Mouse (Mus musculus) intestine, embryonic 16.5 days (tissue): ENCODE results near the gene Gm11020. TPM values are rescaled to one million over a fixed set of nuclear protein-coding genes. Genes with fewer than 3 reads are reported as not detected.
"Not testable (repeated sequence)": the region's sequence is repeated elsewhere in the genome, so short reads cannot be mapped to it uniquely, and the experiment has no call there.

Source experiments
- ATAC-seq: fragments of 200-750 bp; cut with Nextera tagmentation; 2 replicates; pipeline ENCODE4 v1.8.0; 2017; ENCODE audit warnings: moderate TSS enrichment, moderate library complexity
- H3K27ac ChIP-seq: fragments of 300-500 bp; sonication (generic); 2 replicates; pipeline ENCODE4 v1.5.1; 2014; ENCODE audit warnings: mild to moderate bottlenecking, low read length
- H3K27me3 ChIP-seq: fragments of 300-500 bp; sonication (generic); replicated peaks from 2 replicates; pipeline ENCODE4 v1.6.1; 2014; ENCODE audit warnings: low read length, control low read depth, mixed read lengths; ENCODE audit not compliant: control insufficient read depth, insufficient read depth
- H3K36me3 ChIP-seq: fragments of 300-500 bp; sonication (generic); 2 replicates; pipeline ENCODE4 v1.6.1; 2014; ENCODE audit warnings: low read length, control low read depth; ENCODE audit not compliant: control insufficient read depth, insufficient read depth
- H3K4me1 ChIP-seq: fragments of 300-500 bp; sonication (generic); 2 replicates; pipeline ENCODE4 v1.6.1; 2014; ENCODE audit warnings: low read length, control low read depth, mixed read lengths; ENCODE audit not compliant: control insufficient read depth, insufficient read depth
- H3K4me2 ChIP-seq: fragments of 300-500 bp; sonication (generic); 2 replicates; pipeline ENCODE4 v1.6.1; 2014; ENCODE audit warnings: low read depth, low read length, control low read depth
- H3K4me3 ChIP-seq: fragments of 300-500 bp; sonication (generic); 2 replicates; pipeline ENCODE4 v1.5.1; 2014; ENCODE audit warnings: mild to moderate bottlenecking, low read length
- H3K9ac ChIP-seq: fragments of 300-500 bp; sonication (generic); 2 replicates; pipeline ENCODE4 v1.6.1; 2014; ENCODE audit warnings: low read depth, low read length
- H3K9me3 ChIP-seq: fragments of 300-500 bp; sonication (generic); 2 replicates; pipeline ENCODE4 v1.6.1; 2016; ENCODE audit warnings: low read length, control low read depth; ENCODE audit not compliant: control insufficient read depth
- WGBS: fragments of 180-500 bp; shearing (Covaris S2); extraction: QIAGEN DNeasy Blood & Tissue Kit; methylation state at CpG from one replicate; pipeline ENCODE4 v1.1.7; 2014; 5-methylcytosine and 5-hydroxymethylcytosine counted together
- polyA plus RNA-seq: library from polyadenylated mRNA; unstranded; fragments of >200 nt; fragmentation: Nextera tagmentation; extraction: Ambion mirVana; gene quantifications from 2 replicates; pipeline ENCODE4 v1.2.1, GENCODE M21; 2015

Gm11020 gene
- not detected in 2 replicates for polyA plus RNA-seq

DNA sequence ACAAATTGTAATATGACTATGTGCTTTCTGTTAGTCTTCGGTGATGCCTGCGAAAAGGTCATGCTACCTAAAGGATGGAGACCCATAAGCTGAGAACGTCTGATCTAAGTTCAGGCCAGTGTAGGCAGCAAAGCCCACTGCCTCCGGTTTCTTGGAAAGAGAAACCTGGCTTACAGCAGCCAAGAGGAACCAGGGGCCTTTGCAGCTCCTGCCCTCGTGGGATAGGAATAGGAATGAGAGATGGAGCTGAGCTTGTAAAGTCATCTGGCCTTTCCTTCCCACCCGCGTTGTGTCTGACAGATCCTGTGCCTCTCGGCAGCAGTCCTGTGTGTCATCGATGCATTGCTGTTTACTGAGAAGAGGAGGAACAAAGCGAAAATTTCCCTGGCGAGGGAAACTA, at the start of gene Gm11020:
Gene Gm11020 (plus strand): TSS at position 301 of the 400 bp plus-strand sequence.
- H3K4me1 ChIP-seq, H3K27ac ChIP-seq, ATAC-seq, H3K9ac ChIP-seq, H3K27me3 ChIP-seq, H3K4me3 ChIP-seq, H3K36me3 ChIP-seq, H3K4me2 ChIP-seq, H3K9me3 ChIP-seq: not testable (repeated sequence)
- 80% methylated on average over 9 of the region's 11 CpGs for WGBS

DNA sequence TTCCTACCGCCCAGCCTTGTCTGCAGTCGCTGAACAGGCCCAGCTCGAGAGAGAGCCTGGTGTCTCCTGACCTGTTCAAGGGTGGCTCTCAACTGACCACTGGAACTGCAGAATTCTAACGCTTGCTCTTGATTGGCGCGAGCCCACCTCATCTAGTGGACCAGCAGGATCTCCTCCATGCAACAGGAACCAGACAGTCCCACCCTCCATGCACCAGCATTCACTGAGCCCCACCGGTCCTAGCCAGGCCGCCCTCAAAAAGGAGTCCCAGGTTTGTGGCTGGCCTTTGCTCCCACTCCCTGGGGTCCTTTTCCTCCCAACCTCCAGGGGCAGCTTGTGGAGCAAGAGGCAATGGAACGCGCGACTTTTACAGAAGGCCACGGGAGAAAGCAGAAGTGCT, 28.3 kb upstream of the Gm11020 start, which contains the start of gene Cmtm2a:
Gene Cmtm2a (minus strand): TSS at position 101 of the 400 bp plus-strand sequence.
- ATAC-seq, H3K4me1 ChIP-seq, H3K36me3 ChIP-seq, H3K9me3 ChIP-seq, H3K27ac ChIP-seq, H3K27me3 ChIP-seq, H3K9ac ChIP-seq, H3K4me2 ChIP-seq, H3K4me3 ChIP-seq: not testable (repeated sequence)
- 84% methylated on average over 9 of the region's 12 CpGs for WGBS

DNA sequence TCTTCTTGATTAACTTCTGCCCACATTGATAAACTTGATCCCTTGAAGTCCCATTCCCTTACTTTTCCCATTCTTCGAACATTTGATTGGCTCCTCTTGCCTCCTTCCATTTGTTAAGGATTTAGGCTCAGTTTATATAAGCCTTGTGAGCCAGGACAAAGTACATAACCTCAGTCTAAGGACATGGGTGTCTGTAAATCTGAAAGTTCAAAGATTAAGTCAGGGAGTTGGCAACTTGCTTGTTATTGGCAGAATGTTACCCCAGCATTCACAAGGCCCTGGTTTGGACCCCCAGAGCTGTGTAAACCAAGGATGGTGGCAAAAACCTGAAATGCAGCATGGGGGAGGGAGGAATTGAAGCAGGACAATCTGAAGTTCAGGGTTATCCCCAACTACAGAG, 27.0 kb upstream of the Gm11020 start:
- H3K4me3 ChIP-seq = no peak overlapping the region
- no peak overlapping the region for H3K4me2 ChIP-seq
- H3K27ac ChIP-seq = no peak overlapping the region
- WGBS = 85% methylated on average over 1 of the region's 1 CpGs
- no peak overlapping the region for H3K9ac ChIP-seq
- ATAC-seq = no peak
- H3K4me1 ChIP-seq = no peaks in the 10 kb centered on the region
- no peaks in the 10 kb centered on the region for H3K9me3 ChIP-seq
- no peaks in the 10 kb centered on the region for H3K36me3 ChIP-seq
- H3K27me3 ChIP-seq = no peaks in the 10 kb centered on the region

DNA sequence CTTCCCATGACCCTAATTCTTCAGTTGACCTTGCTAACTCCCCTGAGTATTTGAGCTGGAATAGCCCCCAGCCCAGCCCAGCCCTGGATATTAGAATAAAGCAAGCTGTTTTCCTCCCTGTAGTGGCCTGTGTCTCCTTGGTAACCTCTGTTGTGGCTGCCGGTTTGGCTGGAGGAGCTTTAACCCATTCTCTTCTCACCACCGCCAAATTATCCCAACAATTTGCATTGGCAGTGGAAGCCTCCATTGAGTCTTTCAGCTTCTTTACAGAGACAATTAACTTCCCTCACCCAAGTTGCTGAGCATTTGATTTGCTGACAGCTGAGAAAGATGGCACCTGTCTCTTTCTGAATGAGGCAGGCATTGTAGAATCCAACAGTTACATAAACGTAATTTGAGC, 19.8 kb upstream of the Gm11020 start:
- H3K27ac ChIP-seq, H3K4me1 ChIP-seq, H3K36me3 ChIP-seq, H3K4me3 ChIP-seq, H3K9ac ChIP-seq, H3K9me3 ChIP-seq, ATAC-seq, H3K27me3 ChIP-seq, H3K4me2 ChIP-seq: not testable (repeated sequence)
- WGBS = 25% methylated on average over 3 of the region's 3 CpGs

DNA sequence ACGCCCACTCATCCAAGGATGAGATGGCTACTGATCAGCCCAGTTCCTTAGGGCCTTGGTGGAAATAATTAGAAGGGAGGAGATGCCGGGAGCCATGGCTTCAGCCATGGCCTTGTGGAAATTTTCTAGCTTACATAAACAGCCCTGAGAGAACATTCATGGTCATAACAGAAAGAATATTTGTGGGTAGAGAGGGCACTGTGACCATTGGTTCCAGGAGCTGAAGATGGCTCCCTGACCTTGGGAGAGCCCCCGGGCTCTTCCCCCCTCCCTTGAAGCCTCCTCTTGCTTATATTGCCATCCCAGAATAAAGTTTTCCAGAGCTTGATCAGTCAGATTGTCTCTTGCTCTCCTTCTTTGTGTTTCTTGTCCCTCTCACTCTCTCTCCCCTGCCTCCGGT, 18.8 kb upstream of the Gm11020 start:
- not testable (repeated sequence) for H3K36me3 ChIP-seq, H3K27me3 ChIP-seq, ATAC-seq, H3K4me3 ChIP-seq, H3K9ac ChIP-seq, H3K4me2 ChIP-seq, H3K4me1 ChIP-seq, H3K9me3 ChIP-seq, H3K27ac ChIP-seq
- WGBS = 80% methylated on average over 4 of the region's 4 CpGs

DNA sequence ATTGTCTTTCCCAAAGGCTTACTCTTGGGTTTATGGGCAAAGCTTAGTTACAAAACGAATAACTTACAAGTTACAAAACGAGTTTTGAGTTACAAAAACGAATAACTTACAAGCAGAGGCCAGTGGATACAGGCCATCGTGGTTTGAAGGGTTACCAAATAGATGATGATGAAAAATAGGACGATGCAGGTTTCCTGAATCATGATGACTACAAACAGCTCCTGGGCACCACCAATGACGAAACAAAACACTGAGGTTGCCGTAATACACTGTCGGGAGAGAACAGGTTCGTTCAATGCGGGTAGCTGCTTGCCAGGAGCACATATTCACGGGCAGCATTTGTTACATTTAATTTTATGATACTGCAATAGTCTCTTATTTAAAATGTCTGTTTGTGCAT, 16.4 kb upstream of the Gm11020 start:
- Histone ChIP-seq H3K4me1 (no peaks in the 10 kb centered on the region), H3K9me3 (no peaks in the 10 kb centered on the region), H3K4me3 (no peak overlapping the region), H3K9ac (no peak overlapping the region), H3K27ac (no peak overlapping the region), H3K27me3 (no peaks in the 10 kb centered on the region), H3K4me2 (no peak overlapping the region), H3K36me3 (no peaks in the 10 kb centered on the region)
- WGBS = 86% methylated on average over 11 of the region's 11 CpGs
- ATAC-seq = no peak

DNA sequence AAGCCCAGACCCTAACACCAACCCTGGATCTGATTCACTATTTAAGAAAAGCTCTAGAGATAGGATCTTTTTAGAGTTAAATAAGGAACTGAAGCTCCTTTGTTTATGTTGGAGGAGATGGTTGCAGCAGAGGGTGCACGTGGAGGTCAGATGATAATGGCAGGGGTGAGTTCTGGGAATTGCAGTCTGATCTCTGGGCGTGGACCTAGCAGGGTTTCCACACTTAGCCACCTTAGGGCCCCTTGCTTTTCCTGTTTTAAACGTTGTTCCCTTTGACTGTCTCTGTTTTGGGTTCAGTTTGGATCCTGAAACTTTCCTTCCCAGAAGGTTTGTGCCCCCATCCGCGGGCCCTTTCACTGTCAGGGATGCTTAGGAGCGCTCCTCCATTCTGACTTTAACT, 13.0 kb upstream of the Gm11020 start:
- H3K27me3 ChIP-seq, H3K36me3 ChIP-seq: not testable (repeated sequence)
- peak; percentile 68; the same call in 1 of the 2 replicates for ATAC-seq

DNA sequence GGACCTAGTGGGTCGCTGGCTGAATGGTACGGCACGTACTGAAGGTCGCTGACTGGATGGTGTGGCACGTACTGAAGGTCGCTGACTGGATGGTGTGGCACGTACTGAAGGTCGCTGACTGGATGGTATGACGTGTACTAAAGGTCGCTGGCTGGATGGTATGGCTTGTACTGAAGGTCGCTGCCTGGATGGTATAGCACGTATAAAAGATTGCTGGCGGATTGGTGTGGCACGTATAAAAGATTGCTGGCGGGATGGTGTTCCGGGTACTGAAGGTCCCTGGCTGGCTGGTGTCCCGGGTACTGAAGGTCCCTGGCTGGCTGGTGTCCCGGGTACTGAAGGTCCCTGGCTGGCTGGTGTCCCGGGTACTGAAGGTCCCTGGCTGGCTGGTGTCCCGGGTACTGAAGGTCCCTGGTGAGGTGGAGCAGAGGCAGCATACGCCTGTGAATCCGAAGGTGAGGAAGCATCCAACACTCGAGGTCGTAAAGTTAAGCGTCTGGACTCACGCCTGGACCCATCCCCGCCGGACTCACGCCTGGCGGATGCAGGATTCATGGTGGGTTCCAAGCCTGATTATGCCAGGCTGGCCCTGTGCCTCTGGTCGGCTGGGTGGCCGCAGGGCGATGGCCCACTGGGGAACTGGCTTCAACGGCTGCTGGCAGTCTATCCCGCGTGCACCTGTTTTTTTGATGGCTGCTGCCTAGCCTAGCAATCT, 11.8 kb upstream of the Gm11020 start, which contains the start of the genes Gm45711 and Cmtm1:
Gene Gm45711 (minus strand): TSS at position 641 of the 715 bp plus-strand sequence.
Gene Cmtm1 (minus strand): TSS at position 705 of the 715 bp plus-strand sequence.
- not testable (repeated sequence) for H3K4me3 ChIP-seq, H3K4me2 ChIP-seq, H3K9me3 ChIP-seq, H3K36me3 ChIP-seq, H3K27ac ChIP-seq, H3K9ac ChIP-seq, H3K27me3 ChIP-seq, H3K4me1 ChIP-seq
- ATAC-seq = peak; percentile 59
- WGBS = 85% methylated on average over 36 of the region's 36 CpGs

More for the DNA sequence above, 13.0 kb upstream of the Gm11020 start:
- H3K4me2 ChIP-seq, H3K27ac ChIP-seq, H3K4me1 ChIP-seq, H3K9ac ChIP-seq, H3K9me3 ChIP-seq, H3K4me3 ChIP-seq: not testable (repeated sequence)
- 43% methylated on average over 6 of the region's 6 CpGs for WGBS

DNA sequence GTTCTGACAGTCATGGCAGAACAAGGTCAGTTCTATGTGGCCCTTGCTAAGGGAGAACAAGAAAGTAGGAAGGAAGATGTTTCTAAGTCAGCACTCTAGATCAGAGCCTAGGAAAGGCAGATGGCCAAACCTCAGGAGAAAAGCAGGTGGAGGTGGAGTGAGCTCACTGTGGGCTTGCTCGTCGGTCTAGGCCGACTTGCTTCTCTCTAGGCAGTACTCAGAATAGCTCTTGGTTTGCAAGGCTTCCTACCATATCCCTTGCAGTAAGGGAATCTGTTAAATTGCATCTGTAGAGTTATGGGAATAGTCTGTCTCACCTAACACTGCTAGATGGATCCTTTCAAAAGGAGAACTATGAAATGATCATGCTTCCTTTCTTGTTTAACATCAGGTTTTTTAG, 9.3 kb upstream of the Gm11020 start:
- H3K27ac ChIP-seq, H3K4me3 ChIP-seq, H3K36me3 ChIP-seq, H3K9ac ChIP-seq, H3K4me1 ChIP-seq, ATAC-seq, H3K27me3 ChIP-seq, H3K4me2 ChIP-seq, H3K9me3 ChIP-seq: not testable (repeated sequence)
- 87% methylated on average over 3 of the region's 3 CpGs for WGBS

DNA sequence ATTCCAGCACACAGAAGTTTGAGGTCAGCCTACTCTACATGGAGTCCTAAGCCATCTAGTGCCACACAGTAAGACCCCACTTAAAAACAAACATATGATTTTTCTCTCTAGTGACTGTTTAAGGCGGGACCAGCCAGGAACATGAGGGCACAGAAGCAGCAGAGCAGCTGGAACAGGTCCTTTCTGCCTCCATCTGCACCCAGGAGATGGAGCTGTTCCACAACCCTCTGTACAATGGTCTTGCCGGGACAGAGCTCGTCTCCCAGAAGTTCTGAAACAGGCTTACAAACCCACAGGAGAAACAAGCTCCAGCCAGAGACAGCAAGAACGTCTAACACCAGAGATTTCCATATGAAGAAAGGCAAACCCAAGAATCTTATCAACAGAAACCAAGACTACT, 8.1 kb upstream of the Gm11020 start:
- Histone ChIP-seq H3K4me1 (no peaks in the 10 kb centered on the region), H3K27me3 (no peaks in the 10 kb centered on the region), H3K27ac (no peak overlapping the region), H3K36me3 (no peaks in the 10 kb centered on the region), H3K9ac (no peak overlapping the region), H3K9me3 (no peaks in the 10 kb centered on the region), H3K4me3 (no peak overlapping the region), H3K4me2 (no peak overlapping the region)
- WGBS = 54% methylated on average over 4 of the region's 4 CpGs
- ATAC-seq = no peak
